Mouse (Mus musculus) kidney, postnatal 0 days (tissue): ENCODE data around the gene Kndc1. TPM values are rescaled to one million over a fixed set of nuclear protein-coding genes. Genes with fewer than 3 reads are reported as not detected.

Experiments used
- ATAC-seq: fragments of 200-750 bp; cut with Nextera tagmentation; replicated peaks from 2 replicates; pipeline ENCODE4 v1.8.0; 2017; ENCODE audit warnings: low read depth, moderate number of reproducible peaks, moderate TSS enrichment, moderate library complexity; ENCODE audit not compliant: low FRiP score
- DNase-seq: peaks from one replicate; pipeline ENCODE4 v3.0.0-alpha.2; 2016; ENCODE audit warnings: low spot score
- H3K27ac ChIP-seq: fragments of 300-500 bp; sonication (generic); 2 replicates; pipeline ENCODE4 v1.5.1; 2014; ENCODE audit warnings: mild to moderate bottlenecking
- H3K27me3 ChIP-seq: fragments of 300-500 bp; sonication (generic); 2 replicates; pipeline ENCODE4 v1.6.1; 2014; ENCODE audit warnings: low read length, mixed read lengths; ENCODE audit not compliant: insufficient read depth
- H3K36me3 ChIP-seq: fragments of 300-500 bp; sonication (generic); 2 replicates; pipeline ENCODE4 v1.6.1; 2014; ENCODE audit warnings: low read length, mixed read lengths; ENCODE audit not compliant: insufficient read depth
- H3K4me1 ChIP-seq: fragments of 300-500 bp; sonication (generic); replicated peaks from 2 replicates; pipeline ENCODE4 v1.6.1; 2014; ENCODE audit warnings: antibody characterized with exemption, low read length, mixed read lengths; ENCODE audit not compliant: insufficient read depth
- H3K4me2 ChIP-seq: fragments of 300-500 bp; sonication (generic); 2 replicates; pipeline ENCODE4 v1.6.1; 2014; ENCODE audit warnings: mild to moderate bottlenecking, low read length, moderate library complexity, mixed read lengths
- H3K4me3 ChIP-seq: fragments of 300-500 bp; sonication (generic); replicated peaks from 2 replicates; pipeline ENCODE4 v1.5.1; 2014; ENCODE audit warnings: low read depth, low read length
- H3K9ac ChIP-seq: fragments of 300-500 bp; sonication (generic); 2 replicates; pipeline ENCODE4 v1.6.1; 2014; ENCODE audit warnings: low read depth, low read length
- H3K9me3 ChIP-seq: fragments of 300-500 bp; sonication (generic); replicated peaks from 2 replicates; pipeline ENCODE4 v1.6.1; 2016; ENCODE audit warnings: low read length, inconsistent platforms, mixed read lengths
- CTCF ChIP-seq: IDR thresholded peaks from 2 replicates; pipeline ENCODE4 v1.5.1; 2016; ENCODE audit warnings: antibody characterized with exemption, low read depth, mild to moderate bottlenecking, moderate library complexity
- WGBS: fragments of 180-500 bp; shearing (Covaris S2); extraction: QIAGEN DNeasy Blood & Tissue Kit; methylation state at CpG from one replicate; pipeline ENCODE4 v1.1.7; 2014; 5-methylcytosine and 5-hydroxymethylcytosine counted together
- polyA plus RNA-seq: library from polyadenylated mRNA; unstranded; fragments of >200 nt; fragmentation: Nextera tagmentation; extraction: Ambion mirVana; gene quantifications from 2 replicates; pipeline ENCODE4 v1.2.1, GENCODE M21; 2015

The Kndc1 gene
- polyA plus RNA-seq, result 0.09 and 0.18 TPM in 2 replicates

DNA sequence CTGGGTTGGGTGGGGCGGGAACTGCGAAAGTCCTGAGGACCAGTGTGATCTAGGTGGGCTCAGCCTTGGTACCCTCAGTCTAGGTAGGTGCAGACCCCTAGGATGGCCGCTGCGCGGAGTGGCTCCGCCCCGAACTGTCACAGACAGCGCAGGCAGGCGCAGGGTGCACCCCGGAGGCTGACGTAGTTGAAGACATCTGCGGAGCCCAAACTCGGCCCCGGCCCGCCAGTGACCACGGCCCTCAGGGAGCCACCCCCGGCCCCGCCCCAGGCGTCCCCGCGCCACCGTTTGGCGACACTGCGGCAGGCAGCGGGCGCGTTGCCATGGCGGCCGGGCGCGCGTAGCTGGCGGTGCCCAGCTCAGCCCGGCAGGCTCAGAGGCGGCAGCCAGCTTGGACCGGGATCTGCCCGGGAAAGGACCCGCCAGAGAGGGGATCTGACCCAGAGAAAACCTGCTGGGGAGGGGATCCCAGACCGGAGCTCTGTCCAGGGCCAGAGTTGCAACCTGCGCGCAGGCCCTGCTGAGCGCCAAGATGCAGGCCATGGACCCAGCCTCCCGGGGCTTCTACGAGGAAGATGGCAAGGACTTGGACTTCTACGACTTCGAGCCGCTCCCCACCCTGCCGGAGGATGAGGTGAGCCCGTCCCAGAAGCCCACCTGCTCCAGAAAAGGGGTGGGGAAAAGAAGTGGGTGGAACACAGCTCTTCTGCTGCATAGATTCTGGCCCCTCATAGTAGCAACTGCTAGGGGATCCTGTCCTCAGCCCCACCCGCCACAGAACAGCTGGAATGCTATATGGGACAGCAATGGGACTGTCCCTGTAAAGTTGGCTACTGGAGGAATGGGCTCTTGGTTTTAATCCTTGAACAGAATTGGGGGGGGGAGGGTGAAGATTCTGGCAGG, at the start of gene Kndc1:
Kndc1 (plus strand) TSS at position 42 of the 903 bp plus-strand sequence.
- Histone ChIP-seq H3K4me3 (peak within 1 kb of the TSS; percentile 37), H3K4me1 (peaks cover 6% of the 10 kb centered on the region; the same call in 1 of the 2 replicates), H3K4me2 (peak within 1 kb of the TSS; percentile 70), H3K36me3 (no peaks in the 10 kb centered on the region), H3K9me3 (no peaks in the 10 kb centered on the region), H3K27me3 (peaks cover 29% of the 10 kb centered on the region), H3K27ac (no peak within 1 kb of the TSS), H3K9ac (no peak within 1 kb of the TSS)
- no peak for DNase-seq
- ATAC-seq, result peak; percentile 71
- under 1% methylated on average over 50 of the region's 50 CpGs for WGBS
- TF ChIP-seq CTCF, result no peak

- no peaks in the 10 kb centered on the region for H3K36me3 ChIP-seq
- H3K27ac ChIP-seq, result no peak overlapping the region
- no peaks in the 10 kb centered on the region for H3K27me3 ChIP-seq
- H3K4me2 ChIP-seq, result no peak overlapping the region
- no peak for ATAC-seq
- 79% methylated on average over 2 of the region's 2 CpGs for WGBS
- H3K4me1 ChIP-seq, result no peaks in the 10 kb centered on the region
- no peak for DNase-seq
- TF ChIP-seq CTCF, result no peak
- H3K9ac ChIP-seq, result no peak overlapping the region
- H3K9me3 ChIP-seq, result no peaks in the 10 kb centered on the region
- H3K4me3 ChIP-seq, result no peak overlapping the region
Observed at GRCm38 (mm10) chr7:139845101-139845500, 49.4 kb upstream of the Kndc1 start.

- Histone ChIP-seq H3K4me2 (no peak overlapping the region), H3K9ac (no peak overlapping the region), H3K27me3 (no peaks in the 10 kb centered on the region), H3K27ac (no peak overlapping the region), H3K4me1 (no peaks in the 10 kb centered on the region), H3K4me3 (no peak overlapping the region), H3K36me3 (no peaks in the 10 kb centered on the region), H3K9me3 (no peaks in the 10 kb centered on the region)
- DNase-seq (no peak), ATAC-seq (no peak)
- no peak for TF ChIP-seq CTCF
- 27% methylated on average over 6 of the region's 6 CpGs for WGBS
Observed at GRCm38 (mm10) chr7:139850152-139850551, 44.3 kb upstream of the Kndc1 start.

DNA sequence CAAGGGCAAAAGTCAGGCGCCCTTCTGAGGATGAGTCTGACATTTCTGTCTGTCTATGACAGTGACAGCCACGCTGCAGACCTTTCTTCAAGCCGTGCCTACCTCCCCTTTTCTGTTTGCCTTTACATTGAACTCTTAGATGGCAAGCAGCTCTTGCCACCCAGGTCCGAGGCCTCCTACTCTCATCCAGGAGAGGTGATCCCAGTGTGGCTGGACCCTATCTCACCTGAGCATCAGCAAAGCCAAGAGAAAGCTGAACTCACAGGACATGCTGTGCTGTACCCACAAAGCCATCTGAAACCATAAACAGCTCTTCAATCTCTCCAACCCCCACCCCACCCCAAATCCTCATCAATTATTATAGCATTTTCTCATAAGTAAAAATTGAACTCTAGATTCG, 43.8 kb upstream of the Kndc1 start:
- Histone ChIP-seq H3K9me3 (no peaks in the 10 kb centered on the region), H3K27me3 (no peaks in the 10 kb centered on the region), H3K4me1 (no peaks in the 10 kb centered on the region), H3K36me3 (no peaks in the 10 kb centered on the region), H3K27ac (no peak overlapping the region), H3K4me3 (no peak overlapping the region), H3K4me2 (no peak overlapping the region), H3K9ac (no peak overlapping the region)
- 73% methylated on average over 5 of the region's 5 CpGs for WGBS
- ATAC-seq, result no peak
- TF ChIP-seq CTCF, result no peak
- DNase-seq, result no peak

DNA sequence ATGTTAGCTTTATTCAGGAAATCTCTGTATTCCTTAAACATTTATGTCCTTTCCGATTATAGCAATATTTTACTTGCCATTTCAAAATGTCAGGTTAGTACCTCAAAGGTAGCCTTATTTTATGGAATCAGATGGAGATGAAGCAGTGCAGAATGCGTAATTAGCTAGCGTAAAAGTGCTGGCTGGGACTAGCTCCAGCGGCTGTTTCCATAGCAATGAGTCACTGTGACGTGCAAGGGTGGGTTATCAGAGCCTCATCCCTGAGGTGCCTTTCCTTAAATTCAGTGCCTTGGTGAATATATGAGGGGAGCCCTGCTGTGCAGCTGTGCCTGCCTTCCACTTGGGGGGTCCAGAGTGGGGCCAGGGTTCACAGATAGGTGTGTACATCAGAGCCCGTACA, 43.4 kb upstream of the Kndc1 start:
- no peak for TF ChIP-seq CTCF
- no peaks in the 10 kb centered on the region for H3K36me3 ChIP-seq
- H3K4me3 ChIP-seq, result no peak overlapping the region
- no peaks in the 10 kb centered on the region for H3K27me3 ChIP-seq
- DNase-seq (no peak), ATAC-seq (no peak)
- no peaks in the 10 kb centered on the region for H3K9me3 ChIP-seq
- H3K27ac ChIP-seq, result no peak overlapping the region
- H3K4me1 ChIP-seq, result no peaks in the 10 kb centered on the region
- 51% methylated on average over 6 of the region's 6 CpGs for WGBS
- no peak overlapping the region for H3K9ac ChIP-seq
- no peak overlapping the region for H3K4me2 ChIP-seq

- H3K9me3 ChIP-seq, result no peaks in the 10 kb centered on the region
- no peaks in the 10 kb centered on the region for H3K4me1 ChIP-seq
- DNase-seq (no peak), ATAC-seq (no peak)
- WGBS, result 64% methylated on average over 11 of the region's 11 CpGs
- H3K4me2 ChIP-seq, result no peak overlapping the region
- no peak overlapping the region for H3K4me3 ChIP-seq
- no peaks in the 10 kb centered on the region for H3K27me3 ChIP-seq
- H3K27ac ChIP-seq, result no peak overlapping the region
- H3K36me3 ChIP-seq, result no peaks in the 10 kb centered on the region
- no peak overlapping the region for H3K9ac ChIP-seq
- no peak for TF ChIP-seq CTCF
Observed at GRCm38 (mm10) chr7:139855261-139855660, 39.2 kb upstream of the Kndc1 start.
